Mouse (Mus musculus): Measurements from ENCODE around the gene Hist1h2ap.

DNA sequence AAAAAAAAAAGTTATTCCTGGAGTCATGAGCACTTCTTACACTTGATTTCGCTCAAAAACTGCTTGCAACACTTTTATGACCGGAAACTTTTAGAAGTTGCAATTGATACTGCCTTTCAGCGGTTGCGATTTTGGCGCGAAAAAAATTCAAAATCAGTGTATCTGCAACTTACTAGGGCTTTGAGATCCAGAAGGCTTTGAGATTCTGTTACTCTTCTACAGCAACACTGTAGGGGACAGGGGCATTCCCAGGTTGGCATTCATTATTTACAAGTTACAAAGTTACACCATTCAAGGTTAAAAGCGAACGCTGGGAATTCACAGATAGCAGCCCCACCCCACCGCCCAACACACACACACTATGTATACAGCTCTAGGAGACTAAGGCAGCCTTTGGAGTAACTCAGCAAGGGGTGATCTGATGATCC lies 49.6 kb downstream of the Hist1h2ap start:
- TF ChIP-seq POLR2A (IDR thresholded peaks at IDR 0.05; ENCODE audit: extremely low read depth, insufficient read depth, low read length) (no peak), CTCF (IDR thresholded peaks at IDR 0.05; ENCODE audit: low read depth, low read length) (no peak)
